Mouse (Mus musculus): ENCODE measurements around the gene Cmip.

GRCm38 (mm10) chr8:117278234-117278633 is 21.4 kb downstream of the Cmip start:
- TF ChIP-seq CTCF (IDR thresholded peaks at IDR 0.05; ENCODE audit: low read depth) = no peak
- TF ChIP-seq EP300 (IDR thresholded peaks at IDR 0.05; ENCODE audit: low read depth) = peak; percentile 37; the same call in 1 of the 2 replicates

Data from liver, postnatal 0 days (tissue).